Mouse (Mus musculus) heart, postnatal 0 days (tissue): Measurements from ENCODE around the gene Nf2.

ENCODE experiments used
- CTCF ChIP-seq: IDR thresholded peaks from 2 replicates; pipeline ENCODE4 v1.5.1; 2016; ENCODE audit warnings: antibody characterized with exemption, control low read depth, low read depth
- EP300 ChIP-seq: IDR thresholded peaks from 2 replicates; pipeline ENCODE4 v1.6.1; 2016; ENCODE audit warnings: antibody characterized with exemption, low read depth

GRCm38 (mm10) chr11:4840942-4841526, 8.3 kb downstream of the Nf2 start:
- no peak for TF ChIP-seq CTCF
- TF ChIP-seq EP300 = no peak
